Mouse (Mus musculus): ENCODE data around the gene Olfr1375. TPM values are rescaled to one million over a fixed set of nuclear protein-coding genes. Genes with fewer than 3 reads are reported as not detected.

Olfr1375 gene
- not detected in 2 replicates for polyA plus RNA-seq (2012; ENCODE audit: low replicate concordance)

DNA sequence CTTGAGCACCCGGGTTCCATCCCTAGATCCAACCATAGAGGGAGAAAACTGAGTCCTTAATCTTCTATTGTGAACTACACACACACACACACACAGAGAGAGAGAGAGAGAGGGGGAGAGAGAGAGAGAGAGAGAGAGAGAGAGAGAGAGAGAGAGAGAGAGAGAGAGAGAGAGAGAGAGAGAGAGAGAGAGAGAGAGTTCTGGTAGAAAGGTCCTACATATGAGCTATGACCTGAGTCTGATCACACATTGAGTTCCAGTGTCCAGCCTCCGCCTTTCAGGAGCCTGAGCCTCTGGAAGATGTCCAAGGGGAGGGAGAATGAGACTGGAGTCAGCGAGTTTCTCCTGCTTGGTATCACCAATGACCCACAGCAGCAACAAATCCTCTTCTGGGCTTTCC is at the start of gene Olfr1375:
Gene Olfr1375, plus strand, starts transcription at position 301 of the 400 bp plus-strand sequence.

DNA sequence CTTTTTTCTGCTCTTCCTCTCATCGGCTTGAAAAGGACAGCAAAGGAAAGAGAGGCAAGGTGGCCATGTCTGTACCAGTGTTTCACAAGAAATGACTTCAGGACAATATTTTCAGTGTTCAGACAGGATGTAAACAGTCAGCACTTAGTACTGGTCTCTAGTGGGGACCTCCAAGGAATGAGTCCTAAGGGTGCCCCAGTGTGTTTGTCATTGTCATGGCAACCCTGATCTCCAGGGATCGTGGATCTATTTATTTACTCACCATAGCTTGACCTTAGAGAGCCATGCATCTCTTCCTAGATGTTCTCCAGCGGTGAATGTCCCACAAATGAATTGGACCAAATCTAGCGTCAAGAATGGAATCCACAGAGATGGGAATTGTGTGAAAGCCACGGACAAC is 44.6 kb upstream of the Olfr1375 start, which contains the start of gene Olfr51:
Gene Olfr51, plus strand, starts transcription at position 301 of the 400 bp plus-strand sequence.

DNA sequence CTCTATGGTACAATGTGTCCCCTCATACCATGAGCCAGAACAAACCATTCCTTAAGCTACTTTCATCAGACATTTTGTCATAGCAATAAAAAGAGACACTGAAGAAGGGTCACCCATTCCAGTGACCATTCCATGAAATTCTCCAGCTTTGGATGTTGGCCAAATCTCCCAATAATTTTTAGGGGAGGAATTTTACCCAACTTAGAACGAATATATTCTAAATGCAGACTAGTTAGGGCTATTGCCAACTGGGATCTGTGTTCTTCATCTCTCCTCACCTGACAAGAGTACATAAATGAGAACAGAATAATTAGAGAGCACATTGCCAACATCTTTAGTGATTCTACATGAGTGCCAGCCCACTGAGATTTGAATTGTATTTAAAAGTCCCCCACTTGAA is 34.0 kb upstream of the Olfr1375 start, which contains the start of gene Olfr54:
Gene Olfr54, plus strand, starts transcription at position 301 of the 400 bp plus-strand sequence.

DNA sequence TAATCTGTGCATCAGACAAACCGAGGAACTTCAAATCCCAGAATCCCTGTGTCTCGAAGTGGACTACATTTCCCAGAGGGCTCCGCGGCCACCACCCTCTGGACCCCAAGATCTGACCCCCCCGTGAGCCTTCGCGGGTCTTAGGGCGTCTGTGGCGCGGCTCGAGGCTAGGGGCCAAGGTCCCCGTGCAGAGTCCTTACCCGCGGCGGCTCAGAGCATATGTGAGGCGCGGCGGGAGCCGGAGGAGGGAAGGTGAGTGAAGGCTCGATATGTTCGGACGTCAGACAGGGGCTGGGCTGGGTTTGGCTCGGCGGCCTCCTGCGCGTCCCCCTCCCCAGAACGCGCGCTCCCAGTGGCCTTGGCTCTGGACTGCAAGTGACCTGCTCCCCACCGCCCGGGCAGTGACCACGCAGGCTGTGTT is 11.3 kb downstream of the Olfr1375 start, which contains the start of gene Zfp354a:
Gene Zfp354a, plus strand, starts transcription at position 107 of the 421 bp plus-strand sequence.

Other genes starting within 250 kb of the Olfr1375 start
- 1.5 and 1.9 TPM in 2 replicates for gene Zfp354c, start 220.4 kb upstream of the Olfr1375 start, polyA plus RNA-seq (2012; ENCODE audit: low replicate concordance)
- gene Zfp879, start 206.6 kb upstream of the Olfr1375 start, polyA plus RNA-seq (2012; ENCODE audit: low replicate concordance) = 0.04 and 0.28 TPM in 2 replicates
- 0.71 and 2.7 TPM in 2 replicates for gene Grm6, start 197.4 kb upstream of the Olfr1375 start, polyA plus RNA-seq (2012; ENCODE audit: low replicate concordance)
- gene Zfp454, start 160.5 kb upstream of the Olfr1375 start, polyA plus RNA-seq (2012; ENCODE audit: low replicate concordance) = not detected in 2 replicates
- gene Zfp2, start 131.9 kb upstream of the Olfr1375 start, polyA plus RNA-seq (2012; ENCODE audit: low replicate concordance) = 0.12 TPM in 1 of 2 replicates, not detected in the other
- gene Zfp354b, start 116.5 kb upstream of the Olfr1375 start, polyA plus RNA-seq (2012; ENCODE audit: low replicate concordance) = 0.13 TPM in 1 of 2 replicates, not detected in the other
- gene 4933414I15Rik, start 104.3 kb upstream of the Olfr1375 start, polyA plus RNA-seq (2012; ENCODE audit: low replicate concordance) = not detected in 2 replicates
- not detected in 2 replicates for gene Prop1, start 94.3 kb upstream of the Olfr1375 start, polyA plus RNA-seq (2012; ENCODE audit: low replicate concordance)
- not detected in 2 replicates for gene Olfr1378, start 81.6 kb upstream of the Olfr1375 start, polyA plus RNA-seq (2012; ENCODE audit: low replicate concordance)
- not detected in 2 replicates for gene Olfr1377, start 66.1 kb upstream of the Olfr1375 start, polyA plus RNA-seq (2012; ENCODE audit: low replicate concordance)
- gene Olfr51, start 44.5 kb upstream of the Olfr1375 start, polyA plus RNA-seq (2012; ENCODE audit: low replicate concordance) = not detected in 2 replicates
- gene Olfr54, start 33.9 kb upstream of the Olfr1375 start, polyA plus RNA-seq (2012; ENCODE audit: low replicate concordance) = not detected in 2 replicates
- 0.71 TPM in 1 of 2 replicates, not detected in the other for gene Zfp354a, start 11.1 kb downstream of the Olfr1375 start, polyA plus RNA-seq (2012; ENCODE audit: low replicate concordance)
- gene Gm12569, start 172.4 kb downstream of the Olfr1375 start, polyA plus RNA-seq (2012; ENCODE audit: low replicate concordance) = not detected in 2 replicates
- gene Clk4, start 213.6 kb downstream of the Olfr1375 start, polyA plus RNA-seq (2012; ENCODE audit: low replicate concordance) = 3.4 and 8.8 TPM in 2 replicates
- gene BC049762, start 214.9 kb downstream of the Olfr1375 start, polyA plus RNA-seq (2012; ENCODE audit: low replicate concordance) = 0.18 TPM in 1 of 2 replicates, not detected in the other
- 0.50 and 1.1 TPM in 2 replicates for gene Col23a1, start 241.8 kb downstream of the Olfr1375 start, polyA plus RNA-seq (2012; ENCODE audit: low replicate concordance)